Mouse (Mus musculus) forebrain, embryonic 16.5 days (tissue): ENCODE data around the gene Arid5b. TPM values are rescaled to one million over a fixed set of nuclear protein-coding genes. Genes with fewer than 3 reads are reported as not detected.
A peak's percentile ranks its signal among the peaks of the same experiment; 100 is the strongest.

ENCODE experiments used
- ATAC-seq: fragments of 200-750 bp; cut with Nextera tagmentation; 2 replicates; pipeline ENCODE4 v1.8.0; 2017; ENCODE audit warnings: mild to moderate bottlenecking, moderate library complexity
- H3K27ac ChIP-seq: fragments of 300-500 bp; sonication (generic); 2 replicates; pipeline ENCODE4 v1.5.1; 2014; ENCODE audit warnings: low read length, control low read depth
- H3K27me3 ChIP-seq: fragments of 300-500 bp; sonication (generic); replicated peaks from 2 replicates; pipeline ENCODE4 v1.6.1; 2014; ENCODE audit warnings: low read length; ENCODE audit not compliant: control insufficient read depth, insufficient read depth
- H3K36me3 ChIP-seq: fragments of 300-500 bp; sonication (generic); 2 replicates; pipeline ENCODE4 v1.6.1; 2014; ENCODE audit not compliant: control insufficient read depth, insufficient read depth
- H3K4me1 ChIP-seq: fragments of 300-500 bp; sonication (generic); replicated peaks from 2 replicates; pipeline ENCODE4 v1.6.1; 2014; ENCODE audit warnings: low read length; ENCODE audit not compliant: control insufficient read depth, insufficient read depth
- H3K4me2 ChIP-seq: fragments of 300-500 bp; sonication (generic); 2 replicates; pipeline ENCODE4 v1.6.1; 2014; ENCODE audit warnings: mild to moderate bottlenecking, low read length, control low read depth
- H3K4me3 ChIP-seq: fragments of 300-500 bp; sonication (generic); replicated peaks from 2 replicates; pipeline ENCODE4 v1.5.1; 2014; ENCODE audit warnings: mild to moderate bottlenecking, low read length, control low read depth
- H3K9ac ChIP-seq: fragments of 300-500 bp; sonication (generic); replicated peaks from 2 replicates; pipeline ENCODE4 v1.6.1; 2014; ENCODE audit warnings: low read depth, low read length, control low read depth
- H3K9me3 ChIP-seq: fragments of 300-500 bp; sonication (generic); 2 replicates; pipeline ENCODE4 v1.6.1; 2016; ENCODE audit warnings: low read length; ENCODE audit not compliant: control insufficient read depth
- WGBS: fragments of 180-500 bp; shearing (Covaris S2); extraction: QIAGEN DNeasy Blood & Tissue Kit; methylation state at CpG from one replicate; pipeline ENCODE4 v1.1.7; 2014; 5-methylcytosine and 5-hydroxymethylcytosine counted together
- polyA plus RNA-seq: library from polyadenylated mRNA; unstranded; fragments of >200 nt; fragmentation: Nextera tagmentation; extraction: Ambion mirVana; gene quantifications from 2 replicates; pipeline ENCODE4 v1.2.1, GENCODE M21; 2015

Gene Arid5b
- polyA plus RNA-seq, 1 experiment from 2014 or later: 14.7 TPM

DNA sequence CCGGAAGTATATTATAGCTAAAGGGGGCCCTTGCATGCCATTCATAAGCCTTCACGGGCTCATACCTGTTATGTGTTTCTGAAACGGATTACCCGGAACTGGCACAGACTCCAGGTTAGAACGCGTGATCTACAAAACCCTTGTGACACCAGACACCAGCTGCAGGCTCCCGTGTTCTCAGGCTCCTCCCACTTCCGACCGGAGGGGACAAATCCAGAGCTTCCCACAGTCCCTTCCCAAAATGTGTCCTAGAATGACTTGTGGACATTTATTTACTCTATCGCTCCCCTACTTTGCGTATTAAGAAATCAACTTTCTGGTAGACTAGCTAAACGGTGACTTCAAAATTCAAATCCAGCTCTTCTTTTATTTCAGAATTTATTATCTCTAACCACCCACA, 204.2 kb downstream of the Arid5b start:
- no peaks in the 10 kb centered on the region for H3K27me3 ChIP-seq
- WGBS: 93% methylated on average over 12 of the region's 12 CpGs
- H3K9ac ChIP-seq: no peak overlapping the region
- no peaks in the 10 kb centered on the region for H3K36me3 ChIP-seq
- H3K9me3 ChIP-seq: no peaks in the 10 kb centered on the region
- H3K27ac ChIP-seq: no peak overlapping the region
- H3K4me3 ChIP-seq: no peak overlapping the region
- no peaks in the 10 kb centered on the region for H3K4me1 ChIP-seq
- no peak for ATAC-seq
- H3K4me2 ChIP-seq: no peak overlapping the region

DNA sequence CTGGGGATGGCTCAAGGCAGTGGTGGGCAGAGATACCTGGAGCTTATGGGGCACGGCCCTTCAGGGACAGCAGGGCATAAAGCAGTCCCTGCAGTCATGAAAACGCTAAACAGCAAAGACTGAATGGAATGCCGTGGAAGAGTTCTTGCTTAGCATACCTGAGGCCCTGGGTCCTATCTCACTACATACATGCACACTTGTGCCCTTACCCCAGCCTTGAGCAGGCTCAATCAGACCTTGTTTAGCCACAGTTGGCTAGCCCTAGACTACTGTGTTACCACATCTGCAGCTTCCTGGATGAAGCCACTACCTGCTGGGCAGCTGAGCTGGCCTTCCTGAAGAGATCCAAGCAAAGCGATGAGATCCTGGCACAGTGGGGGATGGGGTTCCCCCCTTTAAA, 205.9 kb downstream of the Arid5b start:
- Histone ChIP-seq H3K27me3 (no peaks in the 10 kb centered on the region), H3K9me3 (no peaks in the 10 kb centered on the region), H3K4me2 (no peak overlapping the region), H3K4me1 (no peaks in the 10 kb centered on the region), H3K36me3 (no peaks in the 10 kb centered on the region), H3K9ac (no peak overlapping the region), H3K4me3 (no peak overlapping the region), H3K27ac (no peak overlapping the region)
- 90% methylated on average over 4 of the region's 4 CpGs for WGBS
- ATAC-seq: no peak

DNA sequence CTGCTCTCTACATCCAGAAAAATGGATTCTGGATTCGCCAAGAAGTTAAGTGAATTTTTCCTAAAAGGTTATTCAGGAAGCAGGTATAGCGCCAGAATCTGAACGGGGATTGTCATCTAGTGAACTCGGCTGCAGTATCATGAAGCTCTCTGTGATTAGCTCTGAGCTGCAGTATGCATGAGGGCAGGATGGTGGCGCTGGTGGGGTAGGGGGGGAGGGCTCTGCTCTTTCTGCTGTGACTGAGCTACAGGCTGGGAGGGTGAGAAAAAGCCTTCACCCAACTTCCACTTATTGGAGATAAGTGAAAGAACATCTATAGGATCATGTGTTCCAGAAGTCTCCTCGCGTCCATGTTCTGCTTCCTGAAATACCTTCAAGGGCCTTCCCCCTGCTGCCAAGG, 207.5 kb downstream of the Arid5b start:
- H3K9ac ChIP-seq: no peak overlapping the region
- no peaks in the 10 kb centered on the region for H3K36me3 ChIP-seq
- no peak for ATAC-seq
- no peaks in the 10 kb centered on the region for H3K4me1 ChIP-seq
- H3K4me2 ChIP-seq: no peak overlapping the region
- H3K27me3 ChIP-seq: no peaks in the 10 kb centered on the region
- no peak overlapping the region for H3K4me3 ChIP-seq
- H3K9me3 ChIP-seq: no peaks in the 10 kb centered on the region
- H3K27ac ChIP-seq: no peak overlapping the region
- WGBS: 81% methylated on average over 7 of the region's 7 CpGs

DNA sequence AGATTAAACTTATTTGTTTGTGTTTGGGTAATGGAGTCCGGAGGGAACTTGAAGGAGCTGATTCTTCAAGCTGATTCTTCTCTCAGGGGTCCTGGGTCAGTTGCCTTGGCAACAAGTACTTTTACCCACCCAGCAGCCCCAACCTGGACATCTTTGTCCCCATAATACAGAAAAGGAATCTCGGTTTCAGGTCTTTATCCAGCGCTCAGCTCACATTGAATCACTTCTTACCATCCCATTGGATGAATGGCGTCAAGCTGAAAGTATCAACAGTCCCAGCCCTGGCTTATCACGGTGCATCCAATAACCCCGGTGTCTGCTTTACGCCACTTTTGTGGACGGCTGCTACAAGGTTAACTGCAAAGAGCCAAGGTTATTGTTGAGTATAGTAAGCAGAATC, 210.1 kb downstream of the Arid5b start:
- H3K36me3 ChIP-seq: no peaks in the 10 kb centered on the region
- H3K9ac ChIP-seq: no peak overlapping the region
- no peaks in the 10 kb centered on the region for H3K27me3 ChIP-seq
- H3K4me2 ChIP-seq: no peak overlapping the region
- H3K4me1 ChIP-seq: peaks cover 10% of the 10 kb centered on the region; the same call in 1 of the 2 replicates
- 78% methylated on average over 8 of the region's 8 CpGs for WGBS
- H3K4me3 ChIP-seq: no peak overlapping the region
- ATAC-seq: no peak
- no peak overlapping the region for H3K27ac ChIP-seq
- no peaks in the 10 kb centered on the region for H3K9me3 ChIP-seq

DNA sequence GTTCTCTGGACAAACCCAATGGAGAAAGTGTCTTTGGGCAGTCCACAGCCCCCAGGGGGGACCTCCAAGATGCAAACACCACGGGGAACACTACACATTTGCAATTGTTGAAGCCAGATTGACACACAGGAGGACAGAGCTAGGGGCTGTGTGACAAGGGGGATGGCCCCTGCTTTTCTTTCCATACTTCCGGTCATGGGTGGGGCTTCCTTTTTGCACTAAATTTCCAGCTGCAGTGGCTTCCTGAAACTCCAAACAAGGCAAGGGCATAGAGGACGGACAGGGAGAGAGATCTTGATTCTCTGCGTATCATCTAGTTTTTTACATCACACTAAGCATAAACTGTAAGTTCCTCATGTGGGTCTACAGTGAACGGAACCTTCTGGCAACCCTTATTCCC, 210.6 kb downstream of the Arid5b start:
- Histone ChIP-seq H3K27ac (no peak overlapping the region), H3K27me3 (no peaks in the 10 kb centered on the region), H3K9ac (no peak overlapping the region), H3K36me3 (no peaks in the 10 kb centered on the region), H3K9me3 (no peaks in the 10 kb centered on the region), H3K4me2 (no peak overlapping the region), H3K4me3 (no peak overlapping the region), H3K4me1 (peaks cover 10% of the 10 kb centered on the region; the same call in 1 of the 2 replicates)
- 81% methylated on average over 5 of the region's 5 CpGs for WGBS
- ATAC-seq: no peak

DNA sequence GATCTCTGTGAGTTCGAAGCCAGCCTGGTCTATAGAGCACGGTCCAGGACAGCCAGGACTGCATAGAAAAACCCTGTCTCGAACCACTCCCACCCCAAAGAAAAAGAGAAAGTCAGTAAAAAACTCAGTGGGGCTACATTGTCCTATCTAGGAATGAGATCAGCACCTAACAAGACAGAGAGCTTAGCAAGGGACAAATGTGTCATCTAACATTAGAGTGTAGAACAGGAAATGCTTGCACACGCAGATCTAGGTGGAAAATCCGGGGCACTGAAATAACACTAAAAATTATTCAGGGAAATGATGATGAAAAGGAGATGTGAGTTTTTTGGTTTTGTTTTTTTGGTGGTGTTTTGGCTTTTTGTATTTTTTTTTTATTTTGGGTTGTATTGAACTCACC, 212.4 kb downstream of the Arid5b start:
- no peaks in the 10 kb centered on the region for H3K36me3 ChIP-seq
- WGBS: 93% methylated on average over 5 of the region's 5 CpGs
- H3K9ac ChIP-seq: no peak overlapping the region
- H3K4me1 ChIP-seq: peaks cover 11% of the 10 kb centered on the region
- H3K4me2 ChIP-seq: no peak overlapping the region
- no peak overlapping the region for H3K4me3 ChIP-seq
- no peak overlapping the region for H3K27ac ChIP-seq
- ATAC-seq: no peak
- H3K27me3 ChIP-seq: peaks cover 3% of the 10 kb centered on the region; the same call in 1 of the 2 replicates
- no peaks in the 10 kb centered on the region for H3K9me3 ChIP-seq

DNA sequence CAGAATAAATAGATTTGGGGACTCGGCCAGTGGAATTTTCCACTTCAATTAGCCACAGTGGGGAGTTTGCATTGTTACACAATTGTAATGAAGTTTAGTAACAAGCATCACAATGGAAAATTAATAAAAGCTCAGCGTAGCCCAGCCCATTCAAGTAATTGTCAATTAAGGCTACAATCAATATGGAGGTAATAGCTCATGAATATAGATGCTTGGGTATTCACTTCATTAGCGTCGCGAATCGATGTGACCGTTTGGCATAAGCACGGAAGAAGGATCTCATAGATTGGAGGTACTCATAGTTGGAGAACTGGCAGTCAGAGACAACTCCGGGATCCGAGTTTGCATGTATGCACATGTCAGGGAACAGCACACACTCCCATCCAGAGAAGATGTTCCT, 214.0 kb downstream of the Arid5b start:
- no peak for ATAC-seq
- 7% methylated on average over 10 of the region's 10 CpGs for WGBS
- Histone ChIP-seq H3K4me1 (peaks cover 15% of the 10 kb centered on the region), H3K4me2 (peak overlapping the region; percentile 31), H3K27ac (no peak overlapping the region), H3K9me3 (no peaks in the 10 kb centered on the region), H3K4me3 (no peak overlapping the region), H3K36me3 (no peaks in the 10 kb centered on the region), H3K9ac (no peak overlapping the region), H3K27me3 (peaks cover 3% of the 10 kb centered on the region; the same call in 1 of the 2 replicates)

DNA sequence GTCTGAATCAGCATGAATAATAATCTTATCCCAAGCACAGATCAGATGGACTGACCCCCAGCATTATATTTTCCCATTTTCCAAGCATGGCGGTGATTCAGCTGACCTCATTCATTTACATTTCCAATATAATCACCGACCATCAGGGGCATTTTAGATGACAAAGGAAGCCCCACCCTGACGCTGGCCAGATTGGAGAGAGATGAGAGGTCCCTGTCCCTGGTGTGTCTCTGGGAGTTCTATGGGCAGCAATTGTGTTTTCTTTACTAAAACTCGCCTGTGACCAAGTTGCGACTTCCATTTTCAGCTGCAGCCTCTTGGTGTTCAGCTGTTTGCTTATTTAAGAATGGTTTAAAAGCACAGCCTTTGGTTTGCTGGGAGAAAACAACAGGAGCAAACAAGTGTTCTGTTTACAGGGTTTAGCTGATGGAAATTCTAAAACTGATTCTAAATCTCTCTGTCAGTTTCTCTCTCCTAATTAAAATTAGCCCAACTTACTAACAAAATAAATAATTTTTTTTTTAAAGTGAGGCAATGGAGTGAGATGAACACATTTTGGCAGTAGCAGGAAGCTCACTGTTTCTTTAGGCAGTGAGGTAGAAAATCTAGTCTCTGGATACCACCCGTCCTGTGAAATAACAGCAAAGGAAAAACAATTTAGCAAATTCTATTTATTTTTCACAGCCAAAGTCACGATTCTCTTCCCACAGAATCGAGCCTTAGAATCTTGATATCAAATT, 214.6 kb downstream of the Arid5b start:
- Histone ChIP-seq H3K27me3 (peaks cover 3% of the 10 kb centered on the region; the same call in 1 of the 2 replicates), H3K4me3 (no peak overlapping the region), H3K27ac (no peak overlapping the region), H3K9me3 (no peaks in the 10 kb centered on the region), H3K36me3 (no peaks in the 10 kb centered on the region), H3K4me1 (peaks cover 15% of the 10 kb centered on the region), H3K4me2 (peak overlapping the region; percentile 6), H3K9ac (no peak overlapping the region)
- no peak for ATAC-seq
- 11% methylated on average over 8 of the region's 8 CpGs for WGBS

DNA sequence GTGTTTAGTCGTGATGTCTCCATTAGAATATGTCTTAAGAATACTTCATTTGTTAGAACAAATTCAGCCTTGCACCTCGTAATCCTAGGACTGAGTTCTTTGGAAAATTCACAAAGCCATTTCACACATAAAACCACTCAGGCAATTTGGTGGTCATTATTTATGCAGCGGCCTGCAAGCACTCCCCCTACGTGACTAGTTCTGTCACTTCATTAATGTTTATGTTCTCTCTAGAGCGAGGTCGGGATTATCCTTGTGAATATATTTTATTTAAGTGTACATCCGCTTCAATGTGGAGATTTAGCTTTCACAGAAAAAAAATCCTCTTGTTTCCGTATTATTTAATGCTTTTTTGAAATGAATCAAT, 217.3 kb downstream of the Arid5b start:
- no peak for ATAC-seq
- no peak overlapping the region for H3K27ac ChIP-seq
- H3K4me3 ChIP-seq: no peak overlapping the region
- no peak overlapping the region for H3K9ac ChIP-seq
- H3K36me3 ChIP-seq: no peaks in the 10 kb centered on the region
- peaks cover 15% of the 10 kb centered on the region for H3K4me1 ChIP-seq
- H3K27me3 ChIP-seq: peaks cover 3% of the 10 kb centered on the region; the same call in 1 of the 2 replicates
- H3K4me2 ChIP-seq: no peak overlapping the region
- H3K9me3 ChIP-seq: no peaks in the 10 kb centered on the region
- WGBS: 27% methylated on average over 8 of the region's 8 CpGs
